Mouse (Mus musculus) E14TG2a.4 (cell line): Measurements from ENCODE around the gene Olfr998.

Experiments used
- CTCF ChIP-seq: conservative IDR thresholded peaks from 2 replicates; pipeline ENCODE4 v1.5.1; 2014; ENCODE audit warnings: low read length
- POU5F1 ChIP-seq: IDR thresholded peaks from 2 replicates; pipeline ENCODE4 v1.6.1; 2014; ENCODE audit warnings: low read length, borderline replicate concordance

DNA sequence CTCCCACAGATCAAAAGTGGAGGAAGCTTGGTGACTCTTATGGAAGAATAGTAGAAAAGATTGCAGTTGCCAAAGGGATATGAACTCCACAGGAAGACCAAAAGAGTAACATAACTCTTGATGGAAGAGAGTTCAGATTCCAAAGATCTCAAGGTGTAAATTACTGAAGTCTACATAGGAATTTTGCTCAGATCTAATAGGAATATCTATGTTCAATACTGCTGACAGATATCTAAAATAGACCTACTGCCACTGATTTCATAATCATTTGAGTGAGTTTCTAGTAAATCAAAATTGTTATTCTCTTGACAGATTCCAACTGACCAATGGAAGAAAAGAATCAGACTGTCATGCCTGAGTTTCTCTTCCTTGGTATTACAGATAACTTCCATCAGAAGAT, 9.8 kb upstream of the Olfr998 start, which contains the start of gene Olfr996:
- TF ChIP-seq CTCF, result no peak
- no peak for TF ChIP-seq POU5F1
